Mouse (Mus musculus) skeletal muscle tissue, adult 2 months (tissue): Measurements from ENCODE around the gene Zfp579.
"Not testable (repeated sequence)": the region's sequence is repeated elsewhere in the genome, so short reads cannot be mapped to it uniquely, and the experiment has no call there.

ENCODE experiments used
- DNase-seq: peaks from one replicate; pipeline ENCODE4 v3.0.0-alpha.2; 2012; ENCODE audit warnings: low read depth, low spot score

Gene Zfp579

GRCm38 (mm10) chr7:4996003-4996895 lies at the start of gene Zfp579:
Gene Zfp579, minus strand, starts transcription at chr7:4996158.
- DNase-seq = peak; percentile 91

- no peak for DNase-seq
Observed at GRCm38 (mm10) chr7:5044981-5045380, 49.0 kb upstream of the Zfp579 start.

- DNase-seq = no peak
Observed at GRCm38 (mm10) chr7:5038940-5039339, 43.0 kb upstream of the Zfp579 start.

- DNase-seq = peak; percentile 80
Observed at GRCm38 (mm10) chr7:5038109-5038732, 42.3 kb upstream of the Zfp579 start, which contains the start of gene Zfp784. Gene Zfp784, minus strand, starts transcription at chr7:5038446.

GRCm38 (mm10) chr7:5037467-5037866 lies 41.5 kb upstream of the Zfp579 start:
- DNase-seq = no peak

GRCm38 (mm10) chr7:5037026-5037425 lies 41.1 kb upstream of the Zfp579 start:
- DNase-seq = no peak

GRCm38 (mm10) chr7:5036136-5036535 lies 40.2 kb upstream of the Zfp579 start:
- DNase-seq = no peak

GRCm38 (mm10) chr7:5035628-5036027 lies 39.7 kb upstream of the Zfp579 start:
- DNase-seq = no peak

- no peak for DNase-seq
Observed at GRCm38 (mm10) chr7:5033818-5034217, 37.9 kb upstream of the Zfp579 start, which contains the start of gene 4632433K11Rik. Gene 4632433K11Rik, plus strand, starts transcription at chr7:5034118.

- DNase-seq = no peak
Observed at GRCm38 (mm10) chr7:5031496-5031895, 35.5 kb upstream of the Zfp579 start.

GRCm38 (mm10) chr7:5030554-5031275 lies 34.8 kb upstream of the Zfp579 start:
- no peak for DNase-seq

- no peak for DNase-seq
Observed at GRCm38 (mm10) chr7:5029946-5030345, 34.0 kb upstream of the Zfp579 start.

- DNase-seq = no peak
Observed at GRCm38 (mm10) chr7:5029543-5029942, 33.6 kb upstream of the Zfp579 start.

GRCm38 (mm10) chr7:5021197-5021596 lies 25.2 kb upstream of the Zfp579 start:
- no peak for DNase-seq

- no peak for DNase-seq
Observed at GRCm38 (mm10) chr7:5020685-5021084, 24.7 kb upstream of the Zfp579 start.

GRCm38 (mm10) chr7:5020000-5020681 lies 24.2 kb upstream of the Zfp579 start, which contains the start of the genes Zfp865 and Ccdc106:
Gene Zfp865, plus strand, starts transcription at chr7:5020376.
Gene Ccdc106, plus strand, starts transcription at chr7:5020553.
- peak; percentile 99 for DNase-seq

- DNase-seq = not testable (repeated sequence)
Observed at GRCm38 (mm10) chr7:5019576-5019975, 23.6 kb upstream of the Zfp579 start.

GRCm38 (mm10) chr7:5017931-5018330 lies 22.0 kb upstream of the Zfp579 start:
- DNase-seq = no peak

GRCm38 (mm10) chr7:5017352-5017751 lies 21.4 kb upstream of the Zfp579 start:
- no peak for DNase-seq

- no peak for DNase-seq
Observed at GRCm38 (mm10) chr7:5016920-5017319, 21.0 kb upstream of the Zfp579 start.

GRCm38 (mm10) chr7:5016057-5016456 lies 20.1 kb upstream of the Zfp579 start:
- DNase-seq = no peak
